Mouse (Mus musculus) Muller cell, postnatal 12 days (primary cell): ENCODE results near the gene Bbs9.

Source experiments
- DNase-seq: peaks from one replicate; pipeline ENCODE4 v3.0.0-alpha.2; 2015; ENCODE audit errors: inconsistent ontology term

Gene Bbs9

GRCm38 (mm10) chr9:22800675-22801074 is 325.2 kb downstream of the Bbs9 start:
- peak; percentile 33 for DNase-seq

- DNase-seq = no peak
Measured at GRCm38 (mm10) chr9:22805981-22806380, 330.5 kb downstream of the Bbs9 start.

- no peak for DNase-seq
Measured at GRCm38 (mm10) chr9:22806494-22806893, 331.0 kb downstream of the Bbs9 start.

GRCm38 (mm10) chr9:22807693-22808092 is 332.2 kb downstream of the Bbs9 start:
- no peak for DNase-seq

DNA sequence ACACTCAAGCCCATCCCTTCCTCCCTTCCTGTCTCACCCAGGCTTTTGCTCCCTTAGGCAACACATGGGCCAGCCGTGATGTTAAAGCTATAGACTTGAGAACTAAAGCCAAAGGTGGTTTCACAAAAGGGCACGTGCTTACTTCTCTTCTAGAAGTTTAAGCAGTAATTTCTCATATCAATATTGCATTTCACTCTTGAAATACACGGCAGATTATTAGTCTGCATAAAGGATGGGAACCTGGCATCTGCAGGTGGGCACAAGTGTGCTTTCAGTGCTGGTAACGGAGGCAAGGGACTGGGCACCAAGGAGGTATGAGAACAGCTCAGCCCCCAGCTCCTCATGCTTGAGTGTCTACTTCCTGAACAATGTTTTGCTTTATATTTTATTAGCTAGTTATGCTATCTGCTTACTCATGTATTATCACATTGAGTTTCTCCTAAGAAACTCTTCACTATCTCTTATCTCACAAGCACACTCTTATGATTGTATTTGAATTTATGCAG is 334.2 kb downstream of the Bbs9 start:
- no peak for DNase-seq

- no peak for DNase-seq
Measured at GRCm38 (mm10) chr9:22810454-22810853, 334.9 kb downstream of the Bbs9 start.

DNA sequence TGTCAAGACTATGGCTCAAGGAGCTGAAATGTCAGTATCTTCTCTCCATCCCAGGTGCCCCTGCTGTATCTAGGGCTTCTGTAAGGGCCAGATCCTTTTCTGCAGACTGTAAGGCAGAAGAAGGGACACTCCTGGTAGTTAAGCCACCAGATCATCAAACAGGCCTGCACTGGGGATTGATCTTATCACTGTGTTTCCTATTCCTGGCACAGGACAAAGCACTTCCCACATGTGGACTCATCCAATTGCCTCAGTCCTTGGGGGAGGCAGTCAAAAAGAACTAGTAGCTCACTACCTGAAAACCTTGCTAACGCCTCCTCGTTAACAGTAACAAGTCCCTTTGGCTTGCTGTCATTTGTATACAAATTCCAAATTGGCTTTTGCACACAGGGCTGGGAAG is 336.4 kb downstream of the Bbs9 start:
- no peak for DNase-seq

DNA sequence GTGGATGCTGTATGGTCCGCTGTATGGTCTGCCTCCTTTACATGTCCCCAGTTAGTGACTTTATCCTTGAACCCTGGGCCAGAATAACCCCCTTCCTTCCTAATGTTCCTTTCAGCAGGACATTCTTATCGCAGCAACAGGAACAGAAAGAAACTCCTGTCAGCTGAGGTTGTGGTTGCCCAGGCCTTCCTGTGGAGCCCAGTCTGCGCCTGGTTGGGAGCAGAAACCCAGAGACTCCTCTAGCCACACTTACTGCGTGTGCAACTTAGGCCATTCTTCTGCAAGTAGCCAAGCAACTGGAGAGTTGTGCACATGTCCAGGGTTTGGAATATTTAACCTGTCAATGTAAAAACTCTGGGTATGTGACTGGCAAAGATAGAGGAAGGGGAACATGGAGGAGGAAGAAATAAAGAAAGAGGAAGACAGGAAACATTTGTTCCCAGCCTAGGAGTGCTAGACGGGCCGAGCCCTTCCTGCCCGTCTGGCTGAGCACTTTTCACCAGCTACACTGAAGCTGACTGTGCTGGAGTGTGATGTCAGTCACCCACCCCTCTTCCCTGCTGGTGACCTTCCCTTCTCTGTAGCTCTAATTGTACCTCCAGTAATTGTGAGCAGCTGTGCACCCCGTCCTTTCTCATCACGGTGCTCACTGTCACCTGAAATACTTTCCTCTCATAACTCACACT is 339.0 kb downstream of the Bbs9 start:
- no peak for DNase-seq

DNA sequence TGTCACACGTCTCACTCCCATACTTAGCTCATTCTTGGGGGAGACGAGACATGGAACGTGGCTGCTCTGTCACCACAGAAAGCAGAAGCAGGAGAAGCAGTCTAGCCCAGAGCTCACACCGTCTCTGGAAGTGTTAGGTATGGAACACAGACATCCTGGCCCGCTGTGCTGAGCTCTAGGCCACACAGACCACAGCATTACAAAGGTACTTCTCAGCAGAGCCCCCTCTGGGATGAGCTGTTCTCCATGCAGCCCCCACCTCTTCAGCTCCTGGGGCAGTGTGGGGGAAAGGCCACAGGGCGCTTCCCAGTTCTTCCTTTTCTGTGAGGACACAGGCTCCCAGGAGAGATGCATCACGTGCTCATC is 339.6 kb downstream of the Bbs9 start:
- DNase-seq = no peak

GRCm38 (mm10) chr9:22819539-22819938 is 344.0 kb downstream of the Bbs9 start:
- DNase-seq = no peak

DNA sequence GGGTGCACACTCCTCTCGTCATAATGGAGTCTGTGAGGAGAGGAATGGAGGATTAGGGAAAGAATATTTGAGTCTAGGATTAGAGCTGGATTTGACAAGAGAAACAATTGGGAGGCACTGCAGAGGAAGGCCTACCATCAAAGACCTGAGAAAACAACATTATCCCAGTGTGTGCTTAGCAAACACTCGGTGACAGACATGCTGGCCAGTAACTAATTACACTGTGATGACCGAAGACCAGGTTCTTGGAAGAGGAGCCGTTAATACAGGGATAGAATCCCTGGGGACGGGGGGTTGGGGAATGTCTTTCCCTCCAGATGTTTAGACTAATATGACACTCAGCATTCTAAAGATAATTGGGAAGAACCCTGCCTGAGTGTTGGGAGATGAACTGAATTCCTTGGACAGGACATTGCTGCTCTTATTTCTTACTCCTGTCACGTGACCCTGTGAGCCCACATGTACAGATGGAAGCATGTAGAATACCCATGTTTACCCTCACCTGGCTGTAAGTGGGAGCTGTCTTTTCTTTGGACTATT is 345.2 kb downstream of the Bbs9 start:
- no peak for DNase-seq

GRCm38 (mm10) chr9:22822770-22823169 is 347.3 kb downstream of the Bbs9 start:
- no peak for DNase-seq

DNA sequence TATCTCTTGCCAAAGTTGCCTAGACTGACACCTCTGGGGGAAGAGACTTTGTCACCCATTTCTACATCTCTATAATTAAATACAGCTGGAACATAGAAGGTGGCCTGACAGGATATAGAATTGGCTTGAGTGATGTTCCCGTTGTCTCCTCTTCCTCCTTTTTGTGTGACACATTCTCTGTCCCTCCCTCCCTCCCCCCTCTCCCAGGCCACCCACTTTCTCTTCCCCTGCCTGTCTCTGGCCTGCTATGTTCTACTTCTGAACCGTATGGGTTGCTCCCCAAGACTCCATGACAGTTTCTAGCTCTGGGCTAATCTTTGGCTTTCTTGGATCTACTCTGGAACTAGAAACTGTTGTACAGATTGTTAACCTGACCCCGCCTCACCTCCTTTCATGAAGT is 348.3 kb downstream of the Bbs9 start:
- DNase-seq = no peak

DNA sequence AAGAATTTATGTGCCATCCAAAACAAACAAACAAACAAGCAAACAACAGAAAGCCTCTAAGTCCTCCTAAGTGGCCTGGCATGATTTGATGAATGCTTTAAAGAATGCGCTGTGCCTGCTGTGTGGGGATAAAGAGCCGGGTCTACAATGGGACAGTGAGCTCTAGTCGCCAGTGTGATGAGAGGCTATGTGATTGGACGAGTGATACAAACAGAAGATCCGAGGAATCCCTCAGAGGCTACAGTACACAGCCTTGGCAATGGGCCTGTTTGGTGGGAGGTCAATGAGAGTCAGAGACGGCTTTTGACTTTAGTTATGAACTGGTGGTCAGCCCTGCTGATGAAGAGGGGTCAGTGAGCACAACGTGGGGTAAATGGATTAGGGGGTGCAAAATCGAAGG is 349.4 kb downstream of the Bbs9 start:
- no peak for DNase-seq

- no peak for DNase-seq
Measured at GRCm38 (mm10) chr9:22826571-22826990, 351.1 kb downstream of the Bbs9 start.

- DNase-seq = no peak
Measured at GRCm38 (mm10) chr9:22827176-22827770, 351.8 kb downstream of the Bbs9 start.

DNA sequence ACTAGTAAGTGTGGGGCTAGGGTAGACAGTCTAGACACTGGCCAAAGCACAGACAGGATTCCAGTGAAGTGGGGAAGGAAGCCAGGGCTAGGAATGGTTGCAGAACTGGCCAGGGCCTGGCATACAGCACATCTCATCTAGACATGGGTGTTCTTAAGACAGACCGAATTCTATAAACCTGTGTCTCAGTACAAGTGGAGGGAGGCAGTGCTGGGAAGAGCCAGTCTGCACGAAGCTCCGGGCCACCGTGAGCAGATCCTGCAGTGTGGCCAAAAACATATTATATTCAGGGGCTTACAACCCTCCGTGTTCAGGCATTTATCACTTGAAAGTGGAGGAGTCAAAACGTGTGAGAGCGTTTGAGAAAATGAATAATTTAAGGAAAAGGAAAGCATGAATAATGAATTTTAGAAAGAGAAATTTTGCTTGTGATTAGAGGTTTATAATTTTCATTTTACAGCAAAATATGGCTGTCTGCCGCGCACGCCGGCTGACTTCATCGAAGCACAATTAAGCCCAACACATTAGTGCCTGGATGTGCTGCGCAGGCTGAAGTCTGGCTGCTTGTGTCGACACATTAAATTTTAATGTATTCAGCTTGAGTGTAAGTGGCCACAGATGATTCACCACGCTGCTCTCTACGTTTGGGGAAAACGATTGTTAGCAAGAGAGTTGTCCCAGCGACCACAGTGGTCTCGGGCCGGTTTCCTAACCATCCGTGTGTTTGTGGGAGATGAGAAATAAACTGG is 353.9 kb downstream of the Bbs9 start:
- no peak for DNase-seq

- DNase-seq = no peak
Measured at GRCm38 (mm10) chr9:22834994-22835512, 359.5 kb downstream of the Bbs9 start.

DNA sequence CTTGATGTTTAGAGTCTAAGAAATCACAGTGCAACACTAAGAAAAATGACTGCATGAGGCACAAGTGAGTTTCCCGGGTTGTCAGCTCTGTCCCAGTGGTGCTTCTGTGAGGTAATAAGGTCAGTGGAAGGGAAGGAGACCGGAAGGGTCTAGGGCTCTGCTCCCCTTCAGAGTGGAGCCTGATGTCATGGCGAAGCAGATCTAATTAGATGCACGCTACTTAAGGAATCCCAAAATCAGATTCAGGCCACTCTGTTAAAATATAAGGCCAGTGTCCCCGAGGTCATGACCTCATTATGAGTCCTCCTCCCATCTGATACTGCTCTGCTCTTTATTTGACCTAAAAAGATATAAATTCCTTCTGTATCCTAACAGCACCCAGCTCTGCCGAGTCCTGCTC is 361.5 kb downstream of the Bbs9 start:
- no peak for DNase-seq

DNA sequence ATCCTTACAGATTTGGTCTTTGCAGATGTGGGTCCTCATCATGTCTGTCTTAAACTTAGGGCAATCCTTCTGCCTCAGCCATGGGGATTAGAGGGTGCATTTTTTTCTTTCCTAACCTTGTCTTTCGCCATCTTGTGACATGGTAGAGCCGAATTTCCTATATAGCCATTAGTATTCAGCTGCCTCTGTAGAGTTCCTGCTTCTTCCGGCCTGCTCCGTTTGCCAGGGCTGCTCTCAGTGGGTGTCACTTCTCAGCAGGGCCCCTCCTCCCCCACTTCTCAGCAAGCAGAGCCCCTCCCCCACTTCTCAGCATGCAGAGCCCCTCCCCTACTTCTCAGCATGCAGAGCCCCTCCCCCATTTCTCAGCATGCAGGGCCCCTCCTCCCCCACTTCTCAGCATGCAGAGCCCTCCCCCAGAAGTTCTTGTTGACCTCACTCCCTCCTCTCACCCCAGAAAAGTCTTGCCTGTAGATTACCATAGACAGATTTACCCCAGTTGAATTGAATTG is 362.2 kb downstream of the Bbs9 start:
- no peak for DNase-seq

DNA sequence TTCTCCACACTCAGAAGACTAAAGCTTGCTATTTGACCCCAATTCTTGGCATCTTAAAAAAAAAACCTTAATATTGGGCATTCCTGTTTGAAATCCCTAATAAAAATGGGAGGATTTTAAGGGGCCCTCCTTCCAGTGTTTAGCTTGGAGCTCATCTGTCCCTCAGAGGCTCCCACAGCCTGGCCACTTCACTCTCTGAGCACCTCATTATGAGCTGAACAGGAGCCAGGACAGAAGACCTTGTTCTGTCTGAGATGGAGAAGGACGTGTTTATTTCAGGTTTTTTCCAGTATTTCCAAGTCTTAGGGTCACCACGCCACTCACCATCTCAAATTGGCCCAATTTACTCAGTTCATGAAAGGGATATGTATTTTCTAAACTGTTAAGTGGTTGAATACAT is 370.5 kb downstream of the Bbs9 start:
- no peak for DNase-seq

DNA sequence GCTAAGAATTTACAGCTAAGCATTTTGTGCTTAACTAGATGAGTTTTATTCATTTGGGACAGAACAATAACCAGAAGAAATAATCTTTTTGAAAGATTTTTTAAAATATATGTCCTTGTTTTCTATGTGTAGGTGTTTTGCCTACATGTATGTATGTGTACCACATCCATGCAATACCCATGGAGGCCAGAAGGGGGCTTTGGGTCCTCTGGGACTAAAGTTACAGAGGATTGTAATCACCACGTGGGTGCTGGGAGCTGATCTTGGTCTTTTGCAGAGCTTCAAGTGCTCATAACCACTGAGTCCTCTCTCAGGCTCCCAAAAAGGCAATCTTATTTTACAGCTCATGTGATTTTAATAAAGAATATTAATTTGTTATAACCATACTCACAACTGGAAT is 371.3 kb downstream of the Bbs9 start:
- no peak for DNase-seq
